Mouse (Mus musculus): ENCODE measurements around the gene Ube3a. TPM values are rescaled to one million over a fixed set of nuclear protein-coding genes. Genes with fewer than 3 reads are reported as not detected.

The Ube3a gene
- total and polyA plus RNA-seq, 2 experiments: 56.2 to 59.5 TPM

DNA sequence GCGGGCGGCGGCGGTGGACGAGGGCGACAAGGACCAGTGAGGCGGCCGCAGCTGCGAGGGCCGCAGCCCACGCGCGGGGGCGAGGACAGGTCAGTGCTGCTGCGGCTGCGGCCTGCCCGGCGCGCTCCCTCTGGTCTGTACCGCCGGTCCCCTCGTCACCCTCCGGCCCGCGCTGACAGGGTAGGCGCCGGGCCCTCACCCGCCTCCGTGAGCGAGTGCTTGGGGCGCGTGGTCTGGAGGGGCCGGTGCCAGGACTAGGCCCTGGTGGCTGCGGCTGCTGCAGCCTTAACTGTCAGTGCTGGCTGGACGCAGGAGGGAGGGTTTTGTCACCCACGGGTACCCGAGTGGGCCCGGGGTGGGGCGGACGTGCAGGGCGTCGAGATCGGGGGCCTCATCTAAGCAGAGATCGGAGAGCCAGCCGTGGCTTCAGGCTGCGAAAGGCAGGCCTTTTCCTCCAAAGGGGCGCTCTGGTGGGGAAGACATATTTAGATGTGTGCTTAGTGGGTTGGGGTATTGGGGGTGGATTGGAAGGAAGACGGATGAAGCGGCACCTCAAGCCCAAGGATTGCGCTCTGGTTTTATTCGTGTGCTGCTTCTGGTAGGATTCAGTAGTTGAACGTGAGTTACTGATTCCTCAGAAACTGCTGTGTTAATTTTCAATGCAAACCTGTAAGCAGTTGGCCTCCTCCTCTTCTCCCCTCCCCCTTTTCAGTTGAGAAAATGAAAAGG, 797 bp downstream of the Ube3a start:
- 1% methylated on average over 50 of the region's 52 CpGs for whole genome bisulfite sequencing
- peak; percentile 54 for DNase-seq (ENCODE audit: extremely low read depth, low read depth, low spot score)
- Histone ChIP-seq H3K27ac (replicated peaks; ENCODE audit: insufficient read depth, low read depth, low read length) (peak overlapping the region; percentile 86), H3K36me3 (ENCODE audit: control insufficient read depth, insufficient read depth, low read length) (no peaks in the 10 kb centered on the region), H3K4me3 (ENCODE audit: insufficient read depth, low read depth, low read length) (peak overlapping the region; percentile 83), H3K4me1 (ENCODE audit: control insufficient read depth, insufficient read depth, low read length) (peaks cover 5% of the 10 kb centered on the region; the same call in 1 of the 2 replicates), H3K27me3 (ENCODE audit: control insufficient read depth, insufficient read depth, low read length) (no peaks in the 10 kb centered on the region), H3K9ac (ENCODE audit: low read depth, low read length) (peak overlapping the region; percentile 88), H3K79me2 (ENCODE audit: control insufficient read depth, insufficient read depth, low read length) (peaks cover 10% of the 10 kb centered on the region)
- TF ChIP-seq CTCF (IDR thresholded peaks at IDR 0.05; ENCODE audit: low read depth, low read length) (no peak), POLR2A (IDR thresholded peaks at IDR 0.05; ENCODE audit: extremely low read depth, insufficient read depth, low read length) (no peak)

DNA sequence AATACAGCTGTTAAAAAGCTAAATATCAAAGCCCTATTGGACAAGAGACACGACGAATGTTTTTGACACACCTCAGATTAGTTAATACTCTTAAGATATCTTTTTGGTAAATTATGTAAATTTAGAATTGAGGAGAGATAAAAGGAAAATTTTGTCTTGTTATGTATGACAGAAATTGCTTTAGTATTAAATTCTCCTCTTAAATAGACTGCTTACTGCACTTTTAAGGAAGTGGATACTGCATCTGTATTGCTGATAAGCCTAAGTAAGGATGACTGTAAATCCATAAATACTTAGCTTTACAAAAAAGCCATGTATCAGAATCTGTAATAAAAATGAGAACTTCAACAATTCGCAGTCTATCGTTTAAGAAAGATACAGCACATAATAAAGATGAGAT, 1.8 kb downstream of the Ube3a start:
- DNase-seq (ENCODE audit: extremely low read depth, low read depth, low spot score): no peak
- peaks cover 7% of the 10 kb centered on the region; the same call in 1 of the 2 replicates for H3K4me1 ChIP-seq (ENCODE audit: control insufficient read depth, insufficient read depth, low read length)
- H3K27me3 ChIP-seq (ENCODE audit: control insufficient read depth, insufficient read depth, low read length): no peaks in the 10 kb centered on the region
- H3K4me3 ChIP-seq (ENCODE audit: insufficient read depth, low read depth, low read length): peak overlapping the region; percentile 83; the same call in 1 of the 2 replicates
- no peak overlapping the region for H3K9ac ChIP-seq (ENCODE audit: low read depth, low read length)
- no peak overlapping the region for H3K27ac ChIP-seq (replicated peaks; ENCODE audit: insufficient read depth, low read depth, low read length)
- WGBS: 10% methylated on average over 4 of the region's 4 CpGs
- no peaks in the 10 kb centered on the region for H3K36me3 ChIP-seq (ENCODE audit: control insufficient read depth, insufficient read depth, low read length)
- H3K79me2 ChIP-seq (ENCODE audit: control insufficient read depth, insufficient read depth, low read length): peaks cover 14% of the 10 kb centered on the region
- TF ChIP-seq POLR2A (IDR thresholded peaks at IDR 0.05; ENCODE audit: extremely low read depth, insufficient read depth, low read length): no peak
- TF ChIP-seq CTCF (IDR thresholded peaks at IDR 0.05; ENCODE audit: low read depth, low read length): no peak

DNA sequence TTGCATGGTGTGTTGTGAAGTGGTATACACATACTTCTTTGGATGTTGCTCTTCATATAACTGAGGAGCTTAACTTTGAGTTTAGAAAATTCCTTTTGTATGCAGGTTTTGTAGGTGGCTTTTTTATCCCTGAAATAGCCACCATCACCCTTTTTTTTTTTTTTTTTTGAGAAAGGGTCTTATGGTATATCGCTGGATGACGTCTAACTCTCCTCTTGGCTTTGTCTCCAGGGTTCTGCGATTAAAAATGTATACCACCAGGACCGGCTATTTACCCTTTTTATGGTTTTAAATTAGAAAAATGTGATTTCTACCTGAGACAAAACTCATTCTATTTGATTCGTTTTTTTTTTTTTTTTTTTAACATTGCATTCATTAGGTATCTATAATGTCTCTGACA, 2.2 kb downstream of the Ube3a start:
- 57% methylated on average over 5 of the region's 5 CpGs for WGBS
- DNase-seq (ENCODE audit: extremely low read depth, low read depth, low spot score): no peak
- Histone ChIP-seq H3K27ac (replicated peaks; ENCODE audit: insufficient read depth, low read depth, low read length) (no peak overlapping the region), H3K36me3 (ENCODE audit: control insufficient read depth, insufficient read depth, low read length) (no peaks in the 10 kb centered on the region), H3K27me3 (ENCODE audit: control insufficient read depth, insufficient read depth, low read length) (no peaks in the 10 kb centered on the region), H3K4me1 (ENCODE audit: control insufficient read depth, insufficient read depth, low read length) (peaks cover 7% of the 10 kb centered on the region; the same call in 1 of the 2 replicates), H3K79me2 (ENCODE audit: control insufficient read depth, insufficient read depth, low read length) (peaks cover 14% of the 10 kb centered on the region), H3K4me3 (ENCODE audit: insufficient read depth, low read depth, low read length) (peak overlapping the region; percentile 83; the same call in 1 of the 2 replicates), H3K9ac (ENCODE audit: low read depth, low read length) (no peak overlapping the region)
- TF ChIP-seq POLR2A (IDR thresholded peaks at IDR 0.05; ENCODE audit: extremely low read depth, insufficient read depth, low read length): no peak
- TF ChIP-seq CTCF (IDR thresholded peaks at IDR 0.05; ENCODE audit: low read depth, low read length): no peak

DNA sequence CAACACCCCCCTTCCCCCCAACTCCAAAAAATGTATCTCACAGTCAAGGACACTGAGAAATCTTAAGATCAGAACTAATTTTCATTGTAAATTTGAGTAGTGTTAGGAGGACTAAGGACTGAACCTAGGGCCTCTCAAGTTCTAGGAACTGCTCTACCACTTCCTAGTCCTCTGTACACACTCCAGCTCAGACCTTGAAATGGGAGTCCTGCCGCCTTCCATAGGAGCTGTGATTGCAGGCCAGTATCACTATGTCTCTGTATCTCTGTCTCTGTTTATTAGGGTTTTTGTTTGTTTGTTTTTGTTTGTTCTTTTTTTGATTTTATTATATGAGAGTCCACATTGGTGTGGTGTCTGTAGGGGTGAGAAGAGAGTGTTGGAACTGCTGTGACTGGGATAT, 3.4 kb downstream of the Ube3a start:
- Histone ChIP-seq H3K4me1 (ENCODE audit: control insufficient read depth, insufficient read depth, low read length) (peaks cover 7% of the 10 kb centered on the region; the same call in 1 of the 2 replicates), H3K4me3 (ENCODE audit: insufficient read depth, low read depth, low read length) (no peak overlapping the region), H3K27me3 (ENCODE audit: control insufficient read depth, insufficient read depth, low read length) (no peaks in the 10 kb centered on the region), H3K27ac (replicated peaks; ENCODE audit: insufficient read depth, low read depth, low read length) (no peak overlapping the region), H3K9ac (ENCODE audit: low read depth, low read length) (no peak overlapping the region), H3K79me2 (ENCODE audit: control insufficient read depth, insufficient read depth, low read length) (peaks cover 14% of the 10 kb centered on the region), H3K36me3 (ENCODE audit: control insufficient read depth, insufficient read depth, low read length) (no peaks in the 10 kb centered on the region)
- TF ChIP-seq CTCF (IDR thresholded peaks at IDR 0.05; ENCODE audit: low read depth, low read length): no peak
- 27% methylated on average over 1 of the region's 1 CpGs for WGBS
- no peak for DNase-seq (ENCODE audit: extremely low read depth, low read depth, low spot score)

DNA sequence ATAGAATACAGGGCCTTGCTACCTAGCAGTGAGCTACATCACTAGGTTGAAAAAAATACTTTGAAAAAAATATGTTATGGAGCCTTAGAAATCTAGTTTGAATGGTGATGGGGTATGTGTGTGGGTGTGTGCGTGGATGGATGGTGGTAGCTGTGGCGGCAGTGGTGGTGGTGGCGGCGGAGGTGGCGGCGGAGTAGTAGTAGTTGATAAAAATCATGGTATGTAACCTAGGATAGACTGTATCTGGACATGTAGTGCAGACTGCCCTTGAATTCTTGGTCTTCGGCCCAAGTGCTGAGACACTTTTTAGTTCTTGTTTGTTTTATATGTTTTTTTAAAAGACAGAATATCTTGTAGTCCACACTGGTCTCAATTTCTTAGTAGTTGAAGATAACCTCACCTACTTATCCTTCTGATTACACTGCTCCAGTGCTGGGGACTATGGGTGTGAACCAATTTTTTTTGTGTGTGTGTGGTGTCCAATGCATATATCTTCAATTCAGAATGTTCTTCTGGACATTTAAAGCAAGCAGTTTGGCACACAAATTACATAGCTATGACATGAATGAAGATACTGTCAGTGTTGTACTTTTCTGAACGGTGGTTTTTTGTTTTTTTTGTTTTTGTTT, 6.3 kb downstream of the Ube3a start:
- no peak for TF ChIP-seq CTCF (IDR thresholded peaks at IDR 0.05; ENCODE audit: low read depth, low read length)
- TF ChIP-seq POLR2A (IDR thresholded peaks at IDR 0.05; ENCODE audit: extremely low read depth, insufficient read depth, low read length): no peak
- 89% methylated on average over 8 of the region's 8 CpGs for WGBS

DNA sequence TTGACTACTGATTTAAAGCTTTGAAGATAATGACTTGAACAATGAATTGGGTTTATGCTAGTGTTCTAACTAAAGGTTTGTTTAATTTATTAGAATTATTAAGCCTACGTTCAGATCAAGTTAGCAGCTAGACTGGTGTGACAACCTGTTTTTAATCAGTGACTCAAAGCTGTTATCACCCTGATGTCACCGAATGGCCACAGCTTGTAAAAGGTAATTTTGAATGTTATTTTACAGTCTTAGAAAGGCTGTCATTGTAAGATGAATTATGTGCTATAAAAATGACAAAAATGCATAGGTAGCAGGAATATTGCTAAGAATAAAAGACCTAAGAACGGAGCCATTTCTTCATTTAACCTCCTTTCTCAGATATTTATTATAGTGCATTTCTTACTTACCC, 14.7 kb downstream of the Ube3a start:
- no peaks in the 10 kb centered on the region; the same call in 1 of the 2 replicates for H3K79me2 ChIP-seq (ENCODE audit: control insufficient read depth, insufficient read depth, low read length)
- no peak overlapping the region for H3K27ac ChIP-seq (replicated peaks; ENCODE audit: insufficient read depth, low read depth, low read length)
- DNase-seq (ENCODE audit: extremely low read depth, low read depth, low spot score): no peak
- no peak overlapping the region for H3K9ac ChIP-seq (ENCODE audit: low read depth, low read length)
- H3K27me3 ChIP-seq (ENCODE audit: control insufficient read depth, insufficient read depth, low read length): no peaks in the 10 kb centered on the region
- H3K4me1 ChIP-seq (ENCODE audit: control insufficient read depth, insufficient read depth, low read length): no peaks in the 10 kb centered on the region; the same call in 1 of the 2 replicates
- H3K4me3 ChIP-seq (ENCODE audit: insufficient read depth, low read depth, low read length): no peak overlapping the region
- 84% methylated on average over 3 of the region's 3 CpGs for WGBS
- H3K36me3 ChIP-seq (ENCODE audit: control insufficient read depth, insufficient read depth, low read length): peaks cover 4% of the 10 kb centered on the region
- TF ChIP-seq POLR2A (IDR thresholded peaks at IDR 0.05; ENCODE audit: extremely low read depth, insufficient read depth, low read length) (no peak), CTCF (IDR thresholded peaks at IDR 0.05; ENCODE audit: low read depth, low read length) (no peak)

More for the DNA sequence above, 6.3 kb downstream of the Ube3a start:
- DNase-seq (ENCODE audit: extremely low read depth, low read depth, low spot score): no peak
- Histone ChIP-seq H3K36me3 (ENCODE audit: control insufficient read depth, insufficient read depth, low read length) (no peaks in the 10 kb centered on the region), H3K4me3 (ENCODE audit: insufficient read depth, low read depth, low read length) (no peak overlapping the region), H3K79me2 (ENCODE audit: control insufficient read depth, insufficient read depth, low read length) (peaks cover 3% of the 10 kb centered on the region; the same call in 1 of the 2 replicates), H3K27ac (replicated peaks; ENCODE audit: insufficient read depth, low read depth, low read length) (no peak overlapping the region), H3K27me3 (ENCODE audit: control insufficient read depth, insufficient read depth, low read length) (no peaks in the 10 kb centered on the region), H3K4me1 (ENCODE audit: control insufficient read depth, insufficient read depth, low read length) (peaks cover 7% of the 10 kb centered on the region; the same call in 1 of the 2 replicates), H3K9ac (ENCODE audit: low read depth, low read length) (no peak overlapping the region)

All from liver, adult 2 months (tissue).